Mouse (Mus musculus): ENCODE results near the gene Prss35.
A peak's percentile ranks its signal among the peaks of the same experiment; 100 is the strongest.

Prss35 gene

GRCm38 (mm10) chr9:86734357-86734756 is 9.1 kb upstream of the Prss35 start:
- DNase-seq: no peak

DNA sequence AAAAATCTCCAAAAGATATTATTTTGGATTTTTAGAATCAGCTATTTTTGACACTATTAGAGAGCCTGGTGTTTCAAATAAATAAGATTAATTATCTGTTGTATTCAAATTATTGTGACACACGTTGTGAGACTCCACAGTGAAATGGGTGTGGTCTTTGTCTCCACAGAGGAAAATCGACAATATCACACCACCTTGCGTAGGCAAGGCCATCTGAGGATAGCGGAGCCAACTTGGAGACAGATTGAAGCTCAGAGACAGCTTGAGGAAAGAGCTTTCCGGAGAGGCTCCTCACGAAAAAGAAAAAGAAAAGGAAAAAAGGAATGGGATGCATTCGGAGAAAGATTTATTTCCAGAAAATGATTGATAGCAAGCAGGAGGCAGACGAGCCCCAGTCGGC is 8.7 kb upstream of the Prss35 start:
- DNase-seq: no peak

DNA sequence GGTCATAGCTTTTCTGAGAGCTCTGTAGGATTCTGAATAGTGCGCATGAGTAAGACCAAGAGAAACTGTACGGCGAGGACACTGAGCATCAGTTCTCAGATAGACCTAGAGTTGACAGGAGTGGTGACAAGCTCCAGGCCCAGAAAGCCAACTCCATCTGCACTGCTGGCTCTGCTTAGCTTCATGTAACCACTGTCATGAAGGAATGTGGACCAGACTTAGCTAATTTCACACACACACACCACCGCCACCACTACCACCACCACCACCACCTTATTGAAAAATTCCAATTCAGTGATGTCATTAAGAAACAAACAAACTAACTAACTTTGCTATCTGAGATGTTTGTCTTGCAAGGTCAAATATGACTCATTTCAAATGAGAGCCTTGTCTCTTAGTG is 6.5 kb upstream of the Prss35 start:
- DNase-seq: no peak

- no peak for DNase-seq
These were observed 5.4 kb upstream of the Prss35 start for GRCm38 (mm10) chr9:86738067-86738466.

DNA sequence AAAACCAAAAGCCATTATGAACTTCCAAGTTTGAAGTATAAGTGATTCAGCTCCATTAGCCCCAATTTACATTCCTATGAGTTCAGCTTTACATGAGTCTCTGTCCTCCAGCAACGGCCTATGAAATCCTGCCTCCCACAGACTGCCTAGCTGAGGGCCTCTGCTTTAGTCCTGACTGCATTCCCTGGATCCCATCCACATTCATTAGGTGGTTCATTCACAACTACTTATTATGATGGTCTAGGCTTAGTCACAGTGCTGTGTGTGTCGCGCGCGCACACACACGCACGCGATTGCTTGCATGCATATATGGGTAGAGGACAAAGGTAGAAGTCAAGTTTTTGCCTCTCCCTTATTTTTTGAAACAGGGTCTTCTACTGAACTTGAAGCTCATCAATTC is 4.6 kb upstream of the Prss35 start:
- no peak for DNase-seq

- DNase-seq: no peak
These were observed 3.5 kb upstream of the Prss35 start for GRCm38 (mm10) chr9:86739971-86740370.

GRCm38 (mm10) chr9:86744041-86744440 is 592 bp downstream of the Prss35 start:
- DNase-seq: no peak

GRCm38 (mm10) chr9:86745926-86746581 is 2.6 kb downstream of the Prss35 start:
- peak; percentile 64 to 77 for DNase-seq

DNA sequence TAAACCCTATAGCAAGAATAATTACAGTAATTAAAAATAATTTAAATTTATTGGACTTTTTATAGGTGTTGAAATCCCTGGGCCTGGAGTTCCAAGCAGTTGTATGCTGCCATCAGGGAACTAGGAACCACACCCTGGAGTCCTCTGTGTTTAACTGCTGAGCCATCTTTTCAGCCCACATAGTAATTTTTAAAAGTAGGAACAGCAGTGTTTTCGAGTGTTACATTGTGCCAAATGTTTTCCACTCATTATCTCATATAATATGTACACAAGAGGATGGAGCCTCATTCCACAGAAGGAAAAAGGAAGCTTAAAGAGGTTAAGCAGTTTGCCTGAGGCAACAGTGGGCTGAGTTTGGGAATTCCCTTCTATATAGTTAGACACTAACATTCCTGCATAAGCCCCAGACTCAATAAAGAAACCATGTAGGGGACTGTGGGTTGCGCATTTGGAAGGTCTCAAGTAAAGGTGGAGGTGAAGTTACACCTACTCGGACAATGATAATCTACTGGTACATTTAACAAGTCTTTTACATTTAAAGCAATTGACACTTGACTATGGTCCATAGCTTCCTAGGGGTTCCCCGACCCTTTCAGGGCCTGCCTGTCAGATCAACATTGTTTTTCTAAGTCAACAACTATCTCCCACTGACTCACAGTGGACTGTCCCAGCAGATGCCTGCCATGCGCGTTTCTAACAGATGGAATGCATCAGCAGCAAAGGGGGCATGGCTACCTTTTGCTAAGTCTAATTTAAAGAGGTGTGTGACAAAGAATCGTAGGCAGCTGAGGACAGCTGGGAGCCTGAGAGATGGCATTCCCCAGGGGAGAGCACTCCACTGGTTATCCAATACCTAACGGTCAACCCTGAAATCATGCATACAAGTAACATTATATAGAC is 19.3 kb downstream of the Prss35 start:
- no peak for DNase-seq

- no peak for DNase-seq
These were observed 20.6 kb downstream of the Prss35 start for GRCm38 (mm10) chr9:86764002-86764401.

DNA sequence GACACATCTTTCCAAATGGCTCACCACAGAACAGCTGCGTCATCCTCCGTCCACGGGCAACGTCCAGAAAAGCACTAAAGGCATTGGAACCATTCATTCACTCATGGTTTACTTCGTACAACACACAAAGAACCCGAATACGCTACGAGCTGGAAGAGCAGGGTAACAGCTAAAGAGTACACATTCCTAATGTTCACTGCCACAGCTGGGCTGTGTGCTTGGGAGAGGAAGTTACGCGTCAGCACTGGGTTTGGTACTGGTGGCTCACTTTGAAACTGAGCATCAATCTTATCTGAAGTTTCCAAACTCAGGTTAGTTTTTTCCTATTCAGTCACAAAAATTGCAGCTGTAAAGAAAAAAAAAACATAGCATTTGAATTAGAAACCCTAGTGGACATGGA is 23.5 kb downstream of the Prss35 start:
- no peak for DNase-seq

- DNase-seq: no peak
These were observed 29.4 kb downstream of the Prss35 start for GRCm38 (mm10) chr9:86772897-86773296.

GRCm38 (mm10) chr9:86773996-86774395 is 30.5 kb downstream of the Prss35 start:
- DNase-seq: no peak

DNA sequence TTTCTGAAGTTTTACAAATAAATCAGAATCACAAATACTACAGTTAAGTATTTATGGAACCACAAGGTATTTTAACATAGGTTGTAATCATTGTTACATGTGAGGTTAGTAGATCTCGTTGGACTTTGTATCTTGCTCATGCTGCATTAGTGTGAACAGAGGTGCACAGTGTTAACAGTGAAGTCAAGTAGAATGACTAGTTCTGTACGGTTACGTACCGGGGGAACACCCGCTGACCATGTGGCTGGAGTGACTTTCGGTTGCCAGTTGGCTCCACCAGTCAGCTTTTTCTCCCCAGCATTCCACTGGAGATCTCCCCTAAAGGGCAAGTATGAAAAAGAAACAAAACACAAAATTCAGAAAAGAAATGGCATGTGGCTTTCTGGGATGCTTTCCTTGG is 31.9 kb downstream of the Prss35 start:
- DNase-seq: no peak

GRCm38 (mm10) chr9:86777309-86777708 is 33.9 kb downstream of the Prss35 start:
- peak in 1 of 2 experiments; percentile 29 for DNase-seq

DNA sequence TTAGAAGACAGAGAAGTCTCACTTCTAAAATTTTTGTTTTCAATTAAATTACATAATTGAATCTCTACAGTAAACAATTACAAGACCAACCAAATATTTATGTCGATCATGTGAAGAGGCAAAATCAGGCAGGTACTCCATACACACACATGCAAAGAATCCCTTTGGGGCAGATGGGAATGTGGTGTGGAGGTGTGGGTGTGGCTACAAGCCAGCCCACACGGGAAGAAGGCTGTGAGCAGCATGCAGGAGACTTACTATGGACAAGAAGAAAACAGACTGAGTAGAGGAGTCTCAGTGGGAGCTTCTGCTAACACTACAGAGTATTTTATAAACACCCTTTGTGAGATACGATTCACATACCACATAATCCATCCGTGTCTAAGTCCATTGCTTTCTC is 34.8 kb downstream of the Prss35 start:
- no peak for DNase-seq

DNA sequence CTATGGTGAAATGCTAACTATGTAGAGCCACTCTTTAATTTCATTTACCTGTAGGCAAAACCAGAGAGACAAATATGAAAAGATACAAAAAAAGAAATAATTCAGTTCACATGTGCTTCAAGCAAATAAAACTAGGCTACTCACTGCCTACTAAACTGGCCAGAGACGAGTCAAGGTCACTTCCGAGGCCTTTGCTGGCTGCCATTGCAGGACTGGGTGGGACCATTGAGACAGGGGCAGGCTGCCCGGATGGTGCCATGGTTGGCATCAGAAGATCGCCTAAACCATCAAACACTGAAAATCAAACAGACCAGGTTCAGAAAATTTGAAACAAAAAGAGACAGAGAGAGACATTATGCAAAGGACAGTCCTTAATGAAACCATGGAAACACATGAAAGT is 38.0 kb downstream of the Prss35 start:
- no peak for DNase-seq

GRCm38 (mm10) chr9:86782836-86783235 is 39.4 kb downstream of the Prss35 start:
- DNase-seq: no peak

- DNase-seq: no peak
These were observed 45.7 kb downstream of the Prss35 start for GRCm38 (mm10) chr9:86789186-86789585.

GRCm38 (mm10) chr9:86791927-86792326 is 48.5 kb downstream of the Prss35 start:
- no peak for DNase-seq

GRCm38 (mm10) chr9:86795236-86795635 is 51.8 kb downstream of the Prss35 start:
- no peak for DNase-seq

- DNase-seq: no peak
These were observed 54.1 kb downstream of the Prss35 start for GRCm38 (mm10) chr9:86797553-86797952.

- DNase-seq: peak; percentile 64 to 66
These were observed 54.7 kb downstream of the Prss35 start for GRCm38 (mm10) chr9:86798129-86798528.

DNA sequence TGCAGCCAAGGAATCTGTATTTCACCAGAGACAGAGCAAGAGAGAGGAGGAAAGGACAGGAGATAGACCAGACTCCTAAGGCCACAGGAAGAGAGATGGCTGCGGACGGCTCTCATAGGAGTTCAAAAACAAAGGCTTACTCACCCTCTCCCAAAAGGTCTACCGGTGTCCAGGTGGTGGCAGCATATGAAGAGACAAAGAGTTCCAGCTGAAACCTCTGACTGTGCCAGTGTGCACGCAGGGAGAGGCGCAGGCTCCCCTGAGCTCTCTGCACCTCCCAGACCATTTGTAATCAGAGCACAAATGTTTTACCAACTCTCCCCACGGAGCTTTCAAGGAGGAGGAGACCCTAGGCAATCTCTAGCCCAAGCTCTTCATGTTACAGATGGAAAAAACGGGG is 55.2 kb downstream of the Prss35 start:
- DNase-seq: peak; percentile 32 to 48

Data from cerebellum, postnatal 25 days (tissue).